Mouse (Mus musculus) erythroblast, embryonic 14.5 days (primary cell): ENCODE results near the gene Flvcr2.

Experiments used
- GATA1 ChIP-seq: IDR thresholded peaks from 2 replicates; pipeline ENCODE4 v1.6.1; 2012; ENCODE audit warnings: low read length, inconsistent platforms, mixed read lengths
- TAL1 ChIP-seq: IDR thresholded peaks from 3 replicates; pipeline ENCODE4 v1.6.1; 2012; ENCODE audit warnings: low read length, inconsistent platforms, mixed read lengths

GRCm38 (mm10) chr12:85822051-85822450, 75.7 kb downstream of the Flvcr2 start:
- no peak for TF ChIP-seq TAL1
- no peak for TF ChIP-seq GATA1
